Comparison of ENCODE assay signal across 8 mouse cellular contexts in genomic region chr8:35159329-35159728, GRCm38 (mm10).
DNase-seq lines count a peak whose midpoint lies in the region; ATAC-seq and TF ChIP-seq lines count a peak whose summit lies in the region.

No protein-coding gene starts in this region.

- ATAC-seq in intestine, embryonic 15.5 days: peak; percentile 56; the same call in 1 of the 2 replicates
- 0 out of 2 replicates have a peak, but pooled peaks have one; percentile 45 for ATAC-seq in midbrain, embryonic 16.5 days

- TF ChIP-seq CTCF in spleen, adult 2 months (IDR thresholded peaks at IDR 0.05; ENCODE audit: extremely low read depth, insufficient read depth, insufficient read length, insufficient replicate concordance): peak; percentile 84; the same call in 1 of the 2 replicates

- intact Hi-C loops in left cerebral cortex, postnatal 4 days (cut with DNase I): no loop called here

- H3K27ac ChIP-seq in intestine, embryonic 15.5 days: no peak overlapping the region
- no peak overlapping the region for H3K27ac ChIP-seq in midbrain, embryonic 16.5 days (ENCODE audit: low read length)
- H3K27ac ChIP-seq in spleen, adult 2 months (ENCODE audit: insufficient read depth, low read length): no peak overlapping the region

- no peak overlapping the region for H3K9ac ChIP-seq in intestine, embryonic 15.5 days
- no peak overlapping the region for H3K9ac ChIP-seq in midbrain, embryonic 16.5 days (ENCODE audit: low read depth, low read length)

- DNase-seq in layer of hippocampus, adult 11-12 months (ENCODE audit: low spot score): peak; percentile 58
- no peak for DNase-seq in layer of hippocampus, adult 9-10 months (ENCODE audit: low spot score)
- DNase-seq in cerebellum, postnatal 10 days: peak; percentile 82 to 86
- peak; percentile 56 to 74 for DNase-seq in frontal cortex, postnatal 36 days (ENCODE audit: low spot score in 2 of 2)
- peak; percentile 72 for DNase-seq in left cerebral cortex, postnatal 4 days
- DNase-seq in spleen, adult 2 months (ENCODE audit: low read depth in 1 of 2, low spot score in 2 of 2): peak; percentile 15 to 51

- H3K4me1 ChIP-seq in intestine, embryonic 15.5 days (replicated peaks): no peaks in the 10 kb centered on the region
- H3K4me1 ChIP-seq in midbrain, embryonic 16.5 days (ENCODE audit: control insufficient read depth, insufficient read depth, low read length): no peaks in the 10 kb centered on the region
- H3K4me1 ChIP-seq in spleen, adult 2 months (ENCODE audit: control insufficient read depth, insufficient read depth, insufficient read length): no peaks in the 10 kb centered on the region

- no peaks in the 10 kb centered on the region for H3K27me3 ChIP-seq in intestine, embryonic 15.5 days (replicated peaks)
- H3K27me3 ChIP-seq in midbrain, embryonic 16.5 days (ENCODE audit: control insufficient read depth, insufficient read depth, low read depth, low read length): no peaks in the 10 kb centered on the region
- H3K27me3 ChIP-seq in spleen, adult 2 months (ENCODE audit: control insufficient read depth, insufficient read depth, low read length): no peaks in the 10 kb centered on the region

- 0 out of 2 replicates have a peak overlapping the region, but pooled peaks have one; percentile 24 for H3K4me2 ChIP-seq in intestine, embryonic 15.5 days (replicated peaks)
- H3K4me2 ChIP-seq in midbrain, embryonic 16.5 days (ENCODE audit: low read length): no peak overlapping the region

- 21% methylated on average over 12 of the region's 12 CpGs for WGBS in intestine, embryonic 15.5 days
- WGBS in midbrain, embryonic 16.5 days: 23% methylated on average over 12 of the region's 12 CpGs
- WGBS in spleen, adult 2 months: 24% methylated on average over 12 of the region's 12 CpGs

- no peaks in the 10 kb centered on the region for H3K36me3 ChIP-seq in intestine, embryonic 15.5 days
- no peaks in the 10 kb centered on the region for H3K36me3 ChIP-seq in midbrain, embryonic 16.5 days (ENCODE audit: control insufficient read depth, insufficient read depth, low read length)
- no peaks in the 10 kb centered on the region for H3K36me3 ChIP-seq in spleen, adult 2 months (ENCODE audit: control insufficient read depth, insufficient read depth, low read length)

- H3K4me3 ChIP-seq in intestine, embryonic 15.5 days (replicated peaks): no peak overlapping the region
- H3K4me3 ChIP-seq in midbrain, embryonic 16.5 days (ENCODE audit: low read depth, low read length): no peak overlapping the region
- H3K4me3 ChIP-seq in spleen, adult 2 months (ENCODE audit: extremely low read depth, insufficient read depth, insufficient read length): no peak overlapping the region

- no peak for TF ChIP-seq POLR2A in spleen, adult 2 months (IDR thresholded peaks at IDR 0.05; ENCODE audit: low read depth, low read length)

- H3K9me3 ChIP-seq in intestine, embryonic 15.5 days: no peaks in the 10 kb centered on the region
- no peaks in the 10 kb centered on the region for H3K9me3 ChIP-seq in midbrain, embryonic 16.5 days (replicated peaks; ENCODE audit: control insufficient read depth, low read length, poor library complexity, severe bottlenecking)
